Mouse (Mus musculus) midbrain, embryonic 14.5 days (tissue): ENCODE results near the gene Ap2a2. TPM values are rescaled to one million over a fixed set of nuclear protein-coding genes. Genes with fewer than 3 reads are reported as not detected.

ENCODE experiments used
- ATAC-seq: fragments of 200-750 bp; cut with Nextera tagmentation; 2 replicates; pipeline ENCODE4 v1.8.0; 2017; ENCODE audit warnings: moderate number of reproducible peaks, moderate library complexity; ENCODE audit not compliant: low FRiP score, low TSS enrichment
- DNase-seq: peaks from one replicate; pipeline ENCODE4 v3.0.0-alpha.2; 2015
- H3K27ac ChIP-seq: fragments of 300-500 bp; sonication (generic); replicated peaks from 2 replicates; pipeline ENCODE4 v1.5.1; 2014; ENCODE audit warnings: mild to moderate bottlenecking, low read depth, low read length, moderate library complexity
- H3K27me3 ChIP-seq: fragments of 300-500 bp; sonication (generic); 2 replicates; pipeline ENCODE4 v1.6.1; 2014; ENCODE audit warnings: low read length, control low read depth, mixed read lengths; ENCODE audit not compliant: control insufficient read depth, insufficient read depth
- H3K36me3 ChIP-seq: fragments of 300-500 bp; sonication (generic); 2 replicates; pipeline ENCODE4 v1.6.1; 2014; ENCODE audit warnings: low read length, control low read depth; ENCODE audit not compliant: control insufficient read depth, insufficient read depth
- H3K4me1 ChIP-seq: fragments of 300-500 bp; sonication (generic); 2 replicates; pipeline ENCODE4 v1.6.1; 2014; ENCODE audit warnings: mild to moderate bottlenecking, antibody characterized with exemption, low read length, control low read depth; ENCODE audit not compliant: control insufficient read depth, insufficient read depth
- H3K4me2 ChIP-seq: fragments of 300-500 bp; sonication (generic); 2 replicates; pipeline ENCODE4 v1.6.1; 2014; ENCODE audit warnings: mild to moderate bottlenecking, low read length, moderate library complexity
- H3K4me3 ChIP-seq: fragments of 300-500 bp; sonication (generic); replicated peaks from 2 replicates; pipeline ENCODE4 v1.5.1; 2014; ENCODE audit warnings: low read depth, low read length
- H3K9ac ChIP-seq: fragments of 300-500 bp; sonication (generic); replicated peaks from 2 replicates; pipeline ENCODE4 v1.6.1; 2014; ENCODE audit warnings: mild to moderate bottlenecking, low read length, moderate library complexity
- H3K9me3 ChIP-seq: fragments of 300-500 bp; sonication (generic); 2 replicates; pipeline ENCODE4 v1.6.1; 2016; ENCODE audit warnings: low read length, control low read depth, mixed read lengths; ENCODE audit not compliant: control insufficient read depth
- WGBS: fragments of 180-500 bp; shearing (Covaris S2); extraction: QIAGEN DNeasy Blood & Tissue Kit; methylation state at CpG from one replicate; pipeline ENCODE4 v1.1.7; 2014; 5-methylcytosine and 5-hydroxymethylcytosine counted together
- polyA plus RNA-seq: library from polyadenylated mRNA; unstranded; fragments of >200 nt; fragmentation: Nextera tagmentation; extraction: Ambion mirVana; gene quantifications from 2 replicates; pipeline ENCODE4 v1.2.1, GENCODE M21; 2014

The Ap2a2 gene
- polyA plus RNA-seq, 1 experiment from 2014 or later: 103 TPM

GRCm38 (mm10) chr7:141564561-141564960 lies 2.6 kb downstream of the Ap2a2 start:
- no peak overlapping the region for H3K4me3 ChIP-seq
- 85% methylated on average over 7 of the region's 7 CpGs for WGBS
- H3K27ac ChIP-seq: no peak overlapping the region
- H3K9ac ChIP-seq: no peak overlapping the region
- H3K4me1 ChIP-seq: peaks cover 10% of the 10 kb centered on the region
- H3K27me3 ChIP-seq: no peaks in the 10 kb centered on the region
- H3K36me3 ChIP-seq: 0 out of 2 replicates have a peak, but pooled peaks cover 4% of the 10 kb centered on the region
- ATAC-seq: no peak
- no peak overlapping the region for H3K4me2 ChIP-seq
- H3K9me3 ChIP-seq: no peaks in the 10 kb centered on the region
- DNase-seq: no peak

- H3K4me3 ChIP-seq: no peak overlapping the region
- DNase-seq (no peak), ATAC-seq (no peak)
- H3K36me3 ChIP-seq: 0 out of 2 replicates have a peak, but pooled peaks cover 4% of the 10 kb centered on the region
- H3K27me3 ChIP-seq: no peaks in the 10 kb centered on the region
- H3K4me1 ChIP-seq: peaks cover 10% of the 10 kb centered on the region
- no peak overlapping the region for H3K27ac ChIP-seq
- 76% methylated on average over 7 of the region's 7 CpGs for WGBS
- H3K9me3 ChIP-seq: no peaks in the 10 kb centered on the region
- no peak overlapping the region for H3K9ac ChIP-seq
- no peak overlapping the region for H3K4me2 ChIP-seq
Measured at GRCm38 (mm10) chr7:141566587-141566986, 4.6 kb downstream of the Ap2a2 start.

- no peak for ATAC-seq
- Histone ChIP-seq H3K27me3 (no peaks in the 10 kb centered on the region), H3K9ac (no peak overlapping the region), H3K4me2 (no peak overlapping the region), H3K4me3 (no peak overlapping the region), H3K4me1 (0 out of 2 replicates have a peak, but pooled peaks cover 4% of the 10 kb centered on the region), H3K9me3 (no peaks in the 10 kb centered on the region), H3K36me3 (0 out of 2 replicates have a peak, but pooled peaks cover 4% of the 10 kb centered on the region), H3K27ac (no peak overlapping the region)
- 90% methylated on average over 9 of the region's 9 CpGs for WGBS
- no peak for DNase-seq
Measured at GRCm38 (mm10) chr7:141569283-141569803, 7.4 kb downstream of the Ap2a2 start.

GRCm38 (mm10) chr7:141569916-141570315 lies 7.9 kb downstream of the Ap2a2 start:
- Histone ChIP-seq H3K27me3 (no peaks in the 10 kb centered on the region), H3K36me3 (0 out of 2 replicates have a peak, but pooled peaks cover 4% of the 10 kb centered on the region), H3K9me3 (no peaks in the 10 kb centered on the region), H3K9ac (no peak overlapping the region), H3K27ac (no peak overlapping the region), H3K4me3 (no peak overlapping the region), H3K4me2 (no peak overlapping the region), H3K4me1 (0 out of 2 replicates have a peak, but pooled peaks cover 4% of the 10 kb centered on the region)
- DNase-seq (no peak), ATAC-seq (no peak)
- WGBS: 95% methylated on average over 3 of the region's 3 CpGs

- Histone ChIP-seq H3K9me3 (no peaks in the 10 kb centered on the region), H3K9ac (no peak overlapping the region), H3K4me2 (no peak overlapping the region), H3K36me3 (no peaks in the 10 kb centered on the region), H3K27ac (no peak overlapping the region), H3K4me1 (0 out of 2 replicates have a peak, but pooled peaks cover 4% of the 10 kb centered on the region), H3K4me3 (no peak overlapping the region), H3K27me3 (no peaks in the 10 kb centered on the region)
- no peak for ATAC-seq
- no peak for DNase-seq
- 79% methylated on average over 4 of the region's 4 CpGs for WGBS
Measured at GRCm38 (mm10) chr7:141570625-141571295, 8.8 kb downstream of the Ap2a2 start.

- ATAC-seq: no peak
- H3K36me3 ChIP-seq: no peaks in the 10 kb centered on the region
Measured at GRCm38 (mm10) chr7:141574041-141574440, 12.1 kb downstream of the Ap2a2 start.

GRCm38 (mm10) chr7:141575481-141575880 lies 13.5 kb downstream of the Ap2a2 start:
- no peaks in the 10 kb centered on the region for H3K27me3 ChIP-seq
- no peak overlapping the region for H3K9ac ChIP-seq
- no peak overlapping the region for H3K27ac ChIP-seq
- H3K4me2 ChIP-seq: no peak overlapping the region
- H3K9me3 ChIP-seq: no peaks in the 10 kb centered on the region
- WGBS: 97% methylated on average over 3 of the region's 3 CpGs
- H3K36me3 ChIP-seq: no peaks in the 10 kb centered on the region
- H3K4me3 ChIP-seq: no peak overlapping the region
- no peaks in the 10 kb centered on the region for H3K4me1 ChIP-seq
- ATAC-seq: no peak
- DNase-seq: no peak

More at GRCm38 (mm10) chr7:141574041-141574440, 12.1 kb downstream of the Ap2a2 start:
- DNase-seq: no peak
- no peaks in the 10 kb centered on the region for H3K4me1 ChIP-seq
- 96% methylated on average over 3 of the region's 3 CpGs for WGBS
- no peak overlapping the region for H3K4me3 ChIP-seq
- no peak overlapping the region for H3K4me2 ChIP-seq
- no peak overlapping the region for H3K27ac ChIP-seq
- H3K9me3 ChIP-seq: no peaks in the 10 kb centered on the region
- no peaks in the 10 kb centered on the region for H3K27me3 ChIP-seq
- no peak overlapping the region for H3K9ac ChIP-seq

GRCm38 (mm10) chr7:141577801-141578200 lies 15.8 kb downstream of the Ap2a2 start:
- H3K27me3 ChIP-seq: no peaks in the 10 kb centered on the region
- H3K9ac ChIP-seq: no peak overlapping the region
- no peaks in the 10 kb centered on the region for H3K36me3 ChIP-seq
- H3K4me2 ChIP-seq: no peak overlapping the region
- no peaks in the 10 kb centered on the region for H3K9me3 ChIP-seq
- H3K4me1 ChIP-seq: no peaks in the 10 kb centered on the region
- no peak overlapping the region for H3K4me3 ChIP-seq
- no peak overlapping the region for H3K27ac ChIP-seq
- ATAC-seq (no peak), DNase-seq (no peak)
- 88% methylated on average over 3 of the region's 3 CpGs for WGBS

GRCm38 (mm10) chr7:141578511-141578910 lies 16.5 kb downstream of the Ap2a2 start:
- Histone ChIP-seq H3K27ac (no peak overlapping the region), H3K4me1 (no peaks in the 10 kb centered on the region), H3K9ac (no peak overlapping the region), H3K27me3 (no peaks in the 10 kb centered on the region), H3K9me3 (no peaks in the 10 kb centered on the region), H3K36me3 (no peaks in the 10 kb centered on the region), H3K4me2 (no peak overlapping the region), H3K4me3 (no peak overlapping the region)
- DNase-seq (no peak), ATAC-seq (no peak)
- WGBS: 96% methylated on average over 1 of the region's 1 CpGs
